Mouse (Mus musculus) small intestine, adult 2 months (tissue): ENCODE data around the gene Olfr536.
"Not testable (repeated sequence)": the region's sequence is repeated elsewhere in the genome, so short reads cannot be mapped to it uniquely, and the experiment has no call there.

Experiments
- CTCF ChIP-seq: fragments of 200-500 bp; IDR thresholded peaks from 2 replicates; pipeline ENCODE4 v1.5.1; 2012; ENCODE audit warnings: low read depth, mild to moderate bottlenecking, control low read depth, inconsistent platforms, low read length, moderate library complexity, mixed read lengths; ENCODE audit not compliant: insufficient replicate concordance, insufficient read length; ENCODE audit errors: extremely low read depth
- POLR2A ChIP-seq: fragments of 200-500 bp; IDR thresholded peaks from 2 replicates; pipeline ENCODE4 v1.6.1; 2012; ENCODE audit warnings: low read depth, mild to moderate bottlenecking, control low read depth, inconsistent platforms, low read length, moderate library complexity

DNA sequence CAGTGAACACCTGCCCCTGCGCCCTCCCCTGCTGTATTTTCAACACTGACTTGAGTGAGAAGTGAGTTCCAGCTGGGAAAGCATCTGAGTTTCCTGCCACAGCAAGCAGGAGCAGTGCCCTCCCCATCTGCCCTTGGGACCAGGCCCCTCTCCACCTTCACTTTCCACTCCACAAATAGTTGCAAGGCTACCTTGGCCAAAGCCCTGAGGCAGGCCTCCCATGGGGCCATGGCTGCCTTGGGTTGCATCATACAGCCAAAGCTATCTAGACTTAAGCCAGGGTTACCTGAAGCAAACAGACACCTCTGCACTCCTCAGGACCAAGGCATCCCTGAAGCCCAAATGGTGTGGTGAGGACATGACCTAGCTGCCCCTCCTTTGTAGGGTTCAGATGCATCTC is 44.1 kb downstream of the Olfr536 start, which contains the start of gene Olfr533:
- TF ChIP-seq CTCF, POLR2A: not testable (repeated sequence)
